Mouse (Mus musculus) yolk sac, embryonic 10.5 days (tissue): Measurements from ENCODE around the gene Fut11.

ENCODE experiments used
- DNase-seq: peaks from one replicate; pipeline ENCODE4 v3.0.0-alpha.2; 2017; ENCODE audit warnings: low spot score

Fut11 gene

GRCm38 (mm10) chr14:20694884-20695760 lies at the start of gene Fut11:
TSS of gene Fut11 (plus strand) at chr14:20694968.
- peak; percentile 92 for DNase-seq

- DNase-seq = no peak
Measured at GRCm38 (mm10) chr14:20645547-20645946, 49.2 kb upstream of the Fut11 start.

GRCm38 (mm10) chr14:20646381-20646780 lies 48.4 kb upstream of the Fut11 start:
- DNase-seq = no peak

- DNase-seq = no peak
Measured at GRCm38 (mm10) chr14:20651000-20651399, 43.8 kb upstream of the Fut11 start.

- DNase-seq = no peak
Measured at GRCm38 (mm10) chr14:20651722-20652256, 43.0 kb upstream of the Fut11 start.

GRCm38 (mm10) chr14:20654690-20655421 lies 39.9 kb upstream of the Fut11 start:
- no peak for DNase-seq

- DNase-seq = no peak
Measured at GRCm38 (mm10) chr14:20655731-20656130, 39.0 kb upstream of the Fut11 start.

GRCm38 (mm10) chr14:20656361-20656760 lies 38.4 kb upstream of the Fut11 start, which contains the start of gene Myoz1:
TSS of gene Myoz1 (minus strand) at chr14:20656540.
- DNase-seq = no peak

GRCm38 (mm10) chr14:20658326-20658725 lies 36.4 kb upstream of the Fut11 start:
- no peak for DNase-seq

- DNase-seq = no peak
Measured at GRCm38 (mm10) chr14:20658902-20659301, 35.9 kb upstream of the Fut11 start.

- no peak for DNase-seq
Measured at GRCm38 (mm10) chr14:20659687-20660086, 35.1 kb upstream of the Fut11 start.

GRCm38 (mm10) chr14:20660827-20661660 lies 33.7 kb upstream of the Fut11 start:
- peak; percentile 94 for DNase-seq

GRCm38 (mm10) chr14:20661661-20662331 lies 33.0 kb upstream of the Fut11 start:
- DNase-seq = peak; percentile 73

GRCm38 (mm10) chr14:20662740-20663139 lies 32.0 kb upstream of the Fut11 start:
- no peak for DNase-seq

- DNase-seq = no peak
Measured at GRCm38 (mm10) chr14:20663601-20664000, 31.2 kb upstream of the Fut11 start.

- DNase-seq = no peak
Measured at GRCm38 (mm10) chr14:20664436-20664835, 30.3 kb upstream of the Fut11 start.

- no peak for DNase-seq
Measured at GRCm38 (mm10) chr14:20667469-20667868, 27.3 kb upstream of the Fut11 start.

- peak; percentile 74 for DNase-seq
Measured at GRCm38 (mm10) chr14:20668154-20668810, 26.5 kb upstream of the Fut11 start, which contains the start of gene Synpo2l. TSS of gene Synpo2l (minus strand) at chr14:20668354.

GRCm38 (mm10) chr14:20672990-20673389 lies 21.8 kb upstream of the Fut11 start:
- DNase-seq = no peak

- peak; percentile 88 for DNase-seq
Measured at GRCm38 (mm10) chr14:20673735-20674063, 21.1 kb upstream of the Fut11 start.
